Mouse (Mus musculus): Measurements from ENCODE around the gene Chst13. TPM values are rescaled to one million over a fixed set of nuclear protein-coding genes. Genes with fewer than 3 reads are reported as not detected.

Gene Chst13
- not detected for polyA plus RNA-seq (2017; shearing (Covaris generic))

DNA sequence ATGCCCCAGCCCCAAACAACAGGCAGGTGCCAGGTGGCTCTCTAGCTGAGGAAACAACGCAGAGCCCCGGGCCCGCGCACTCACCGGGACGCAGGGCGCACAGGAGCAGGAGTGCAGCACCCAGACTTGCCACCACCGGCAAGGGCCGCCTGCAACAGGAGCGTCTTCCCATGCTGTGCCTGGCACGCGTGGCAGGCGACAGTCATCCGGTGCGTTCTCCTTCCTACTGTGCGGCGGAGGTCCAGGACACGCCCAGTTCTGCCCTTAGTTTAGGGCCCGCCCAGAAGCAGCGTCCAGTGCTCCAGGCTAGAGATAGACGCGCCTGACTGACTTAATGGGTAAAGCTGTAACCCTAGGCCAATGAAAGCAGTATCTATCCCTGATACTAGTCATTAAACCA, at the start of gene Chst13:
Gene Chst13, minus strand, starts transcription at position 195 of the 400 bp plus-strand sequence.
- ATAC-seq: no peak

DNA sequence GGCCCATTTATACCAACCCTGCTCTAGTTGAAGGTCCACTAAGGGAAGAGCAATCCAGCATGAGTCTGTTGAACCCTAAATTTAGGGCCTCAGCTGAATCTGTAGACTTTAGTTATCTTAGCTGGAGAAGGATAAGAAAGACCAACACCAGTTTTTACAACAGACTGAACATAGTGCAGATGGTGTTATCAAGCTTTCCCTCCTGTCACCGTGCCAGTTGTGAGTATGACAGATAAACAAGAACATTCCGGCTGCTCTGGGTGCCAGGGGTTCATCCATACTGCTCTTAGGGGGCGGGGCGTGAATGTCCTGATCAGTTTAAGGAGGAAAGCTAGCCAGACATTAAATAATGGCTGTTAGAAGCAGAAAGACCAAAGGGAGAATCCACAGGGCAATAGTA, 49.7 kb upstream of the Chst13 start:
- ATAC-seq: no peak

DNA sequence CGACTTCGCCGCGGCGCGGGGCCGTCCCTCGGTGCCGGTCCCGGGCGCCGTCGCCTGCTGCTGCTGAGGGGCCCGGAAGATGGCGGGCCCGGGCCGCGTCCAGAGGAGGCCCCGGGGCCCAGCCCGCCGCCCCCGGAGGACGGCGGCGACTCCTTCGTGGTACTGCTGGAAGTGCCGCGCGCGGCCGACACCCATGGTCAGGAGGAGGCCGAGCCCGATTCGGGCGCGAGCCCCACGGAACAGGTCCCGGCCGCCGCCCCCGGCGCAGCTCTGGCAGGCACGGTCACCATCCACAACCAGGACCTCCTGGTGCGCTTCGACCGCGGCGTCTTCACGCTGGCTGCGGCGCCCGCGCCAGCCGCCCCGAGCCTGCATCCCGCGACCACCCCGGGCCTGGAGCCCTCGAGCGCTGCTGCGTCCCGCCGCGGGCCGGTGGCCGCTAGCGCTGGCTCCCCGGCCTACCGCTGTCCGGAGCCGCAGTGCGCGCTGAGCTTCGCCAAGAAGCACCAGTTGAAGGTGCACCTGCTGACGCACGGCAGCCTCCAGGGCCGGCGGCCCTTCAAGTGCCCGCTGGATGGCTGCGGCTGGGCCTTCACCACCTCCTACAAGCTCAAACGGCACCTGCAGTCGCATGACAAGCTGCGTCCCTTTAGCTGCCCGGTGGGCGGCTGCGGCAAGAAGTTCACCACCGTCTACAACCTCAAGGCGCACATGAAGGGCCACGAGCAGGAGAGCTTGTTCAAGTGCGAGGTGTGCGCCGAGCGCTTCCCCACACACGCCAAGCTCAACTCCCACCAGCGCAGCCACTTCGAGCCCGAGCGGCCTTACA, 45.0 kb upstream of the Chst13 start:
- ATAC-seq: peak; percentile 65

DNA sequence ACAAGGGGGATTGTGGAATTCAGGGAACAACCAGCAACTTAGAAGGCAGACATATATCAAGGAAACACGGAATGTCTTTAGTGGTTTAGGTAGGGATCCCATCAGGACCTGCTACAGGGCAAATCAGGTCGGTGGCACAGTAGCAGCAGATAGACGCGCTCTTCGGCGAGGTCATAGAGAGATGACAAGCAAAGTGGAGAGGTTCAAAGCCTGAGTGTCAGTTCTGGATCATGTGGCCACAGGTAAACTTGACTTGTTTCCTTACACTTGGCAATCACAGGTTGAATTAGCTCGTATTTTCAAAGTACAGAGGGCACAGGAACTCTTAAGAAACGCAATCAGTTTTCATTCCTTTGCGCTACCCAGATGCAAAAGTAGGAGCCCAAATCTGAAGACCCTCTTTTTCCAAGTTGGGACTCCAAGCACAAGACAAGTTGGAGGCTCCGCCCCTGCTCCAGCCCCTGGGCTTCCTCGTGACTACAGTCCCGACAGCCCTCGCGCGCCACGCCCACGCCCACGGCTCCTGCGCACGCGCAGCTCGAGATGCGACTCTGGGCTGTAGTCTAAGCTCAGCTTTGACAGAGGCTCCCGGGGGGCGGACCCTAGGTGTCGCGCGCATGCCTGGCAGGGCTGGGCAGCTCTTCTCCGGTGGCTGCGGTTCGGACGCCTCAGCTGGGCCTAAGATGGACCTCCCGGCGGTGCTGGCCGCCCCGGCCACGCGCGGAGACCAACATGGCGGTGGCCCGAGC, 44.2 kb upstream of the Chst13 start, which contains the start of gene Zxdc:
Gene Zxdc, plus strand, starts transcription at position 517 of the 749 bp plus-strand sequence.
- ATAC-seq: peak; percentile 92

DNA sequence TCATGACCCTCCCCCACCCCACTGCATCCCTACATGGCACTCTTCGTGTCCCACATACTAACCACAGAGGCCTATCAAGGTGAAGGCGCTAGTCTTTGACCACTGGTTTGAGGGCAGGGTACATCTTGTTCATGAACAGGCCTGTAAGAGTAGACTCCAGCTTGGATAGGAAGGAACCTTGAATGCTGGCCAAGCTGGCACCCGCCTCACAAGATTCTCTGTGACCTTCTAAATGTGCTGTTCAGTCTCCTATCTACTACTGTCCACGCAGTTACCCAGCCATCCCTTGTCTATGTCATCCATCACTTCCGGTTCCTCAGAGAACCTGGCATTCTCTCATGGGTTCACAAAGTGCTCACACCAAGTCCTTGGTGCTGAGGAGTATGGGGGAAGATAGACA, 38.3 kb upstream of the Chst13 start:
- ATAC-seq: no peak

DNA sequence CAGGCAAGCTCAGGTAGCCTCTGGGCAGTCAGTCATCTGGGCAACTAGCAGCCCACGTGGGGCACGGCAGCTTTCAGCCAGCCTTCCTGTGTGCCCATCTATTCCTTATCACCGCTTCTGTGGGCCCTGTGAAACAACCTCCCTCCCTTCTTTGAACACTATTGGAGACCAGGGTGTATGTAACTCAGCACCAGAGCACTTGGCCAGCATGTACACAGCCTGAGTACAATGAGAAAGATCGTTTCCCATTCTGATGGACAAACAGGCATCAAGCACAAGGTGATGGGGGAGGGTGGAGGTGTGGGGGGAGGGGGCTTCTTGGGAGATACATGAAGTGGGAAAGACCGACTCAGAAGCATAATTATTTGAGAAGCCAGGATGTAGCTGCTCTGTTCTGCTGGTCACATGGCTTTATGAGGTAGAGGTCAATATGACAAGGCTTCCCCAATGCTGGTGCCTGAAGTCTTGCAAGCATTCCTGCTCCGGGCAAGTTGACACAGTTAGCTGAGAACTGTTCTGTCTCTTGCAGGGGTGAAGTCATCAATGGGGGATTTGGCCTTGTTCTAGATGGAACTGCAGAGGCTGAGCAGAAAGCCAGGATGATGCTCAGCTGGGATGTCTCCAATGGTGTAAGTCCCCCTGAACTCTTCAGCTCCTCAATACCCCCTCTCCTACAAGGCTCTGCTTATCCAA, 36.1 kb upstream of the Chst13 start:
- no peak for ATAC-seq

DNA sequence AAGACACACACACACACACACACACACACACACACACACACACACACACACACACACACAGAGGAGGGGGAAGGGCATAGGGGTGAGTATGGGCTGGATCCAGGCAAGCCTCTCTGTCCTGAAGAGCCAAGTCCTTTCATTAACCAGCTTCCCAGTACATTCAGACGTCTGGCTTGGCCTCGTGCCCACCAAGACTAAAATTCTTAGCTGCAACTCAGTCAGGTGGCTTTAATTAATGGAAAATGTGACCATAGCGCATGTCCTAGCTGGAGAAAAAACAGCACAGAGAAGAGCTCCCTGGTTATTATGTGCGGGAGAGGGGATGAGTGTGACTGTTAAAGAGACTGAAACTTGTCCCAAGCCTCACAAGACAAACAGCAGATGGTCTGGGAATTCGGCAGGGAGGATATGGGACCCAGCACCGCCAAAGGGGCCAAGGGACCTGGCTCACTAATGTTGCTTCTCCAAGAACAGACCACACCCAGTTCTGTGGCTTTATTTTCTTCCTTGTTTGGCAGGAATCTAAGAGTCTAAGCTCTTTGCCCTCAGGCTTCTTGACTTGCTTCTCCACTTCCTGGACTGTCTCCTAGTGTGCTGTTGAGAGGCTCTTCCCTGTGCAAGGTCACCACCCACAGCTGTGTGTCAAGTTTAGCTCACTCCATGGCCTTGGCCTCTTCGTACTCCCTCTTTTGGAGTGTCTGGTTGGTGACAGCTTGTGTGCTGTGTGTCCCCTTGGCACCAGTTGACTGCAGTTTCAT, 35.2 kb upstream of the Chst13 start:
- no peak for ATAC-seq

DNA sequence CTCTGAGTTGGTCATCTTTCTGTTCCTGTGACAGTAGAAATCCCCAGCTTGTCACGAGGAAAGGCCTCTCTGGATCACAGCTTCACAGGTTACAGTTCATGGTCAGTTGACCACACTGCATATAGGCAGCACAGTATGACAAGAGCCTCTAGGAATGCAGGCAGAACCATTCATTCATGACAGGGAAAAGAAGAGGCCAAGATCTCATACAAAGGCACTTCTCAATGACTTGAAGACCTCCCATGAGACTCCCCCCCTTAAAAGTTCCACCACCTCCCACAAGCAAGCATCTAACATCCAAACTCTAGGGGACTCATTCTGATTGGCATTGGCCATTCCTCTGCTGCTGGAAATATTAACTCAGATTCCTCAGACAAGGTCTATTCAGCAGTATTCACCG, 34.5 kb upstream of the Chst13 start:
- no peak for ATAC-seq

DNA sequence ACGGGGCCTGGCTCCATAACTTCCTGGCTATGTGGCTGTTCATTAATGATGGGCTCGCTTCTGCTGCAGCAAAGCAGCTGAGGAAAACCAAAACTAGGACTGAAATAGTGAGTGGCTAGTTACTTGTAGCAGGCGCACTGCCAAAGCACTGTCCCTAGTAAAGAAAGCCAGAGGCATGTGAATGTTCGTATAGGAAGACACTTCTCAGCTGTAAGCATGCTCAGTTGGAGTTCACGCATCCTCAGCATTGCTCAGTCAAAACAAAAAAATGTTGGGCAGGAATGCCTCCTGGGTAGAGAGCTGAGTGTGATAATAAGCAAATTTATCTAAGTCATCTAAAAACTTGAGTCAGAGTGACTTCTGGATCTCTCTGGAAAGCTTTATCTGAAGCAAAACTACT, 33.2 kb upstream of the Chst13 start:
- no peak for ATAC-seq

DNA sequence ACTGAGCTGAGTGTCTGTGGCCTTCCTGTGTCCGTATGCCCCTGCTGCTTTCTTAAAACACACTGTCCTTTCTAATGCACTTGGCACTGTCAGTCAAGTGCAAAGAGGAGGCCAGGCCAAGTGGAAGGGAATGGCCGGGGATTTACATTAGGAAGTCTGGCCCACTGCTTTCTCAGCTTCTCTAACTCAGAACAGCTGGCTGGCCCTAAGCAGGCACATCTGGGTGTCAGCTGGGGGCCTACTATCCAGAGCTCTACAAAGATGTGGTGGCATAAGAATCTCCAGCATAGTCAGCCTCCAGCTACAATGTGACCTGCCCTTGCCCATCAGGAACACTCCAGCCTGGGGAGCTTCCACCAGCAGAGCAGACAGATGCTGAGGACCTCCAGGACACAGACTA, 25.0 kb upstream of the Chst13 start:
- no peak for ATAC-seq

DNA sequence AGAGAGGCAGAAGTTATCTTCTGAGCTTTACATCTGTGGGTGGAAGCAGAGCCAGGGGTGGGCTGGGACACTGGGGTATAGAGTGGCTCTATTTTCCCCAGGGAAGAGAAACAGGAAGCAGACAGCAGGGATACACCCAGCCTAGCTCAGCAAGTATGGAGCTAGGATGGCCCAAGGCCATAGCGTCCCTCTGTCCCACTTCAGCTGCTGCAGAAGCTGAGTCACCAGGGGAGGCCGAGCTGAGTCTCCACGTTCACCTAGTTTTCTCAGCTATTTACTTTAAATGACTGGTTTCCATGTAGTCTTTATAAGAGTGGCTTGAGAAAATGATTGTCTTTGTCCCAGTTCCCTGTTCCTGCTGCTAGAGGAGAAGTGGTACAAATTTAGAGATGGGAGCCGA, 23.5 kb upstream of the Chst13 start:
- ATAC-seq: no peak

DNA sequence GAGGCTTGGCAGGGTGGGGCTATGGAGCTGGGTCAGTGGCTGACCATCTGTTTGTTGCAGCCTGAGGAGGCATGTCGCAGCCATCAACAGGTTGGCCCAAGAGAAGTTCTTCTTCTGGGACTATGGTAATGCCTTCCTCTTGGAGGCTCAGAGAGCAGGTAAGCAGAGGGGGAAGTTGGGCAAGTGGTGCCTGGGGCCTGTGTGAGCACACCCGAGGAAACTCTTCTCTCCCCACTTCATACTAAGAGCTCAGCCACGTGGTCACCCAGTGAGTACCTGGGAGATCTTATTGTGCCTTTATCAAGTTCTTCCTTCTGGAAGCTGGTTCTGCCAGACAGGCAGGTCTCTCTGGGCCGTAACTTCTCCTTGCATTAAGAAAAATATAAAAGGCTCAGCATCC, 22.2 kb upstream of the Chst13 start:
- no peak for ATAC-seq

DNA sequence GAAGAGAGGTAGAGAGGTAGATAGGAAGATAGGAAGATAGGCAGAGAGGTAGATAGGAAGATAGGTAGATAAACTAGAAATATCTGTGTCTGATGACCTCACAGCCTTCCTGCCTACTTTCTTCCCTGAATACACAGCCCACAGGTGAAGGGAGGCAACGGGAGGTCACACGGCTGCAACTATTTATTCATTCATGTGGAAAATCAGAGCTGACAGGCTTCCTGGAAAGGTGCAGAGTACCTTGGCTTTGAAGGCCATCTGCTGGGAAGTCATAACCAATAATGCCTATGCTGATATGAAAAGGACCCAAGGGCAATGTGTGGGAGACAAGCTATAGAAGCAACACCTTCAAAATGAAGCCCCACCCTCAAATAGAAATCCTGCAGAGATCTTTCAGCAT, 17.4 kb upstream of the Chst13 start:
- no peak for ATAC-seq

DNA sequence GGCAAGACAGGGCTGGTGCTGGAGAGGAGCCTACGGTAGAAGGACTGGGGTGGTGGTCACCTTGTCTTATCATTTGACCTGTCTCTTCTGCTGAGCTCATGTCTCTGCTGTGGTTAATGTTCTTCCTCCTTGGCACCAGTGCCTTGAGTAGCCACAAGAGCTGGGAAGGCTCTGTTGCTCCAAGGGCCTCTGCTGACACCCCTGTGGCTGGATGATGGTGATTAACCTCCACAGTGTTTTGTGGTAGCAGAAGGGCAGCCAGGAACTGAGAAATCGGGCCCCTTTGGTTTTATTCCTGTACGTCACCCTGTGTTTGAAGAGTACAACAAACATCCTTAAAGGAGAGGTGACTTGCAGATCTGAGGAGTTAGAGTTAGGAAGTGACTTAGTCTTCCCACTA, 9.3 kb upstream of the Chst13 start:
- ATAC-seq: no peak

DNA sequence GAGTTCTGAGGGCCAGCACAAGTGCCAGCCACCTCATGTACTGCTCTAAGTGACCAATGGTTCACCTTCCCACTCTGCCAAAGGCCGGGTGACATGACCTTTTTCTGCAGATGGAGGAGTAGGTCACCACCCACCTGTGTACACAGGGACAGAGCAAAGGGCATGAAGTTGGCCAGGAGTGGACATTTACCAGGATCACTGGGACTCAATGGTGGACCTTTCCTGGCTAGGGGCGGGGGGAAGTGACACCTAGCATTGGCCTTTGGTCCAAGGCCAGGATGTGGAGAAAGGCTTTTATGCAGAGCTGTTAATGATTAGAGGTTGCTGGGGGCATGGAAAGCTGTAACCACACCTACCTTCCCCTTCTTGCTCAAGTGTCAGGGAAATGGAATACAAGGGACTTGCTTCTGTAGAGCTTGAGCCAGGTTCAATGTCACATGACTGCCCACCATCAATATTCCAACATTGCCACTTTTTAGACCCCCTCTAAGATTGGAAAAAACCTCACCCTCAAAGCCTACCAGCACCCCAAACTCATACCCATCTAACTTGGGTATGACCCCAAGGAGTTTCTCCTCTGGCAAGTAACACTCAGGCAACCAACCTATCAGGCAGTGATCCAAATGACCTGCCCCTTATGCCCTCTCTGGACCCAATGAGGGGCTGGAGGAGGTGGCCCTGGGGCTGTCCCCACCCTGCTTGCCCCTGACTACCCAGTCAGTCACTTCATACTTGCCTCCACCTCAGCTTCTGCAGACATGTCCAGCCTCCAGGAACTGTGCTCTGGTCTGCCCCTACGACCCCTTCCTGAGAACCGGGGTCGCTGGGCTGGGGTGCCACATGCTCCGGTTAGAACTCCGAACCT, 7.8 kb upstream of the Chst13 start, which contains the start of gene Uroc1:
Gene Uroc1, plus strand, starts transcription at position 724 of the 865 bp plus-strand sequence.
- ATAC-seq: no peak

DNA sequence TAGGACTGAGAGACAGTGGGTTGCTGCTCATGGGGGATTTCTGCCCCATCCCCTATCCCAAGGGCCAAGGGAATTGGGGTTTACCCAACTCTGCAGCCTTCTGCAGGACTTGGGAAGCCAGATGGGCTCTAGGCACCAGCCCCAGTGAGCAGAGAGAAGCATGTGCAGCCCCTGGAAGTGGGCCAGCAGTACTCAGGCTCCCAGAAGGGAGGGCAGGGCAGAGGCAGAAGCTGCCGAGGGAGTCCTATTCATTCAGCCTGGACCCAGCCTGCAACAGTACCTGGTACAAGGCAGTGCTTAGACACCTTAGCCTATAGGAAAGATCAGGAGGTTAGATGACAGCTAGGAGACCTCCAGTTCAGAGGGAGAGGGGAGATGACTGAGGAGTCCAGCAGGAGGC, 5.0 kb upstream of the Chst13 start:
- no peak for ATAC-seq

DNA sequence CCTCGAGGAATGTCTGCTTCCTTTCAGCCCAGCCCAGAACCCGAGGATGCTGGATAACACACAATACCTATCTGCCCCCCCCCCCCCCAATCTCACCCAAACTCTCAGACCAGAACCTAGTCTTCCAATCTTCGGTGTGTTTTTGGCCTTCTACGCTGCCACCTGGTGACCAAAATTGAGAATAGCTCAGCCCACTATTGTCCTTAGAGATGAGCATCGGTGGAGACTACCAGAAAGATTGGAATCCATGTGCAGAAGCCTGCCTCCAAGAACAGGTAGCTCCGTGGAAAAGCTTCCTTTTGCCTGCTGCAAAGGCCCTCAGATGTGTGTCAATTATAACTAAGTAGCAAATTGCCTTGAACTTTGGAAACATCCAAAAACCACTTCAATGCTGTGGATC, 2.7 kb upstream of the Chst13 start:
- ATAC-seq: no peak

DNA sequence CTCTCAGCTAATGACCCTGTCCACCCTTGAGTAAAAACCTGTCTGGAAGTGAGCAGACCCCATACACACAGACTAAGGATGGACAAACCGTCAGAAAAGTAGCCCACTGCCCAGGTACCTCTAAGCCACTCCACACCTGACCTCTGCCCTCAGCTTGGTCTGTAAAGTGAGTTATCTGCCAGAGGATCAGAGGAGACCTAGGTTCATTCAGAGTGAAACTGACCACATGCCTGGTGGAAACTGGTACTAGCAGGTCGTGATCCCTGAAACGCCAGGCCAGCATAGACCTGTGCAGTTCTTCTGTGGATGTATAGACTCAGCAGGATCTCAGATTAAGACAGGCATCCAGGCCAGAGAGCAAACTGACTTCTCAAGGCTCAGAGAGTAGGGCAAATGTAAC, 522 bp downstream of the Chst13 start:
- no peak for ATAC-seq

DNA sequence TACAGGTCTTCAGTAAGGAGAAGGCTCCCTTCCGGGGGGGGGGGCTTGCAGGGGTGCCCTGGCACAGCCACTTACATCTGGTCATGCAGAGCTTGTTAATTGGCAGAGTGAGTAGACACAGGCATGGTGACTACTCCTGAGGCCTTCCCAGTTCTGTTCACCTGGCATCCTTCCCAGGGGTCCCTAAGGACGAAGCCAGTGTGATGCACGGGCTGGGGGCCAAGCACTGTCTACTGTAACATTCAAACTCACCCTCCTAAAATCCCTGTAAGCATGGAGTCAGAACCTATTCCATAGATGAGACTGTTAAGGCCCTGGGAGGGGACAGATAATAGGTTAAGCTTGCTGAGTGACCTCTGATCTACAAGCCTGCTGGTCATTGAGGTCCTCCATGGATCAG, 959 bp downstream of the Chst13 start:
- no peak for ATAC-seq

DNA sequence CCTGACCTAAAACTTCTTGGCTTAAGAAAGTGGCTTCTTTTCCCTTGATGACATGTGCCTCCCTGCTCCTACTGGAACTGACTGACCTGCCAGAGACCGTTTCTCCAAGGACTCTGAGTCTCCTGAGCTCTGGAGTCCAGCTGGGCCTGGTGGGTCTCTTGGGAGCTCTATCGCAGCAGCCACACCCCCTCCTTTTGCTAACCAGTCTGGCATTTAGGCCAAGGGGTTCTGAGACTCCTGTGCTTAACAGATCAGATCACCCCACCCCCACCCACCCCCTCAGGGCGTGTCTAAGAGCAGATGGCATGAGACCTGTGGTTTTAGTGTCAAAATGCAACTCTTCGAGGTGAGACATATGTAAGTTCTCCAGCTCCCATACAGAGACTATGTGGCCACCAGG, 3.2 kb downstream of the Chst13 start:
- ATAC-seq: no peak

DNA sequence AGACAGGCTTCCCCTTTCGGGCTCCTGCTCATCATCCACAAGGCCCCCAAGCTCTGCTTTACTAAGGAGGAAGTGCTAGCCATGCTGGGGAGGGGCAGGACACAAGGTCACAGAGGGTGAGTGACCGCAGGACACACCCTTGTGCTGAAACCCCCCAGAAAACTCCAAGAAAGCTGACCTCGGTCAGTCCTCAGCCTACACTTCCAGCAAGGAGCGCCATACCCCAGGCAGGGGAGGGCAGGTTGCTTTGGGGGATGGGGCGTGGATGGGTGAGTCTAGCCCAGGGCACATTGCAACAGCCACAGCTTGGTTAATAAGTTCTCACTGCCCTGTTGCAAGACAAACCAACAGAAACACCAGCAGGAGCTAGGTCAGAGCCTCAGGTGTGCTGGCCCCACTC, 4.6 kb downstream of the Chst13 start:
- no peak for ATAC-seq

Data from CD4-positive, CD25-positive, alpha-beta regulatory T cell, adult 4 months (primary cell).